Mouse (Mus musculus) heart, postnatal 0 days (tissue): ENCODE measurements at regions not wholly inside any gene's neighbourhood (a gene's known extent, or its start where the extent isn't known, plus 50 kb on each side); places are given as distances from the start of the nearest gene placed in this dataset.

Source experiments
- ATAC-seq: fragments of 200-750 bp; cut with Nextera tagmentation; 2 replicates; pipeline ENCODE4 v1.8.0; 2017; ENCODE audit warnings: low read depth, moderate number of reproducible peaks, moderate library complexity; ENCODE audit not compliant: insufficient read depth
- DNase-seq: peaks from one replicate; pipeline ENCODE4 v3.0.0-alpha.2; 2016; ENCODE audit warnings: low spot score
- H3K27ac ChIP-seq: fragments of 300-500 bp; sonication (generic); 2 replicates; pipeline ENCODE4 v1.5.1; 2014; ENCODE audit warnings: low read depth, mild to moderate bottlenecking
- H3K27me3 ChIP-seq: fragments of 300-500 bp; sonication (generic); 2 replicates; pipeline ENCODE4 v1.6.1; 2014; ENCODE audit warnings: low read length, mixed read lengths; ENCODE audit not compliant: control insufficient read depth, insufficient read depth
- H3K36me3 ChIP-seq: fragments of 300-500 bp; sonication (generic); replicated peaks from 2 replicates; pipeline ENCODE4 v1.6.1; 2014; ENCODE audit warnings: low read length, mixed read lengths; ENCODE audit not compliant: control insufficient read depth, insufficient read depth
- H3K4me1 ChIP-seq: fragments of 300-500 bp; sonication (generic); 2 replicates; pipeline ENCODE4 v1.6.1; 2014; ENCODE audit warnings: antibody characterized with exemption; ENCODE audit not compliant: control insufficient read depth, insufficient read depth
- H3K4me2 ChIP-seq: fragments of 300-500 bp; sonication (generic); 2 replicates; pipeline ENCODE4 v1.6.1; 2014; ENCODE audit warnings: low read depth, mild to moderate bottlenecking, low read length, moderate library complexity
- H3K4me3 ChIP-seq: fragments of 300-500 bp; sonication (generic); 2 replicates; pipeline ENCODE4 v1.5.1; 2014; ENCODE audit warnings: low read depth, low read length
- H3K9ac ChIP-seq: fragments of 300-500 bp; sonication (generic); replicated peaks from 2 replicates; pipeline ENCODE4 v1.6.1; 2014; ENCODE audit warnings: low read depth, low read length, mixed read lengths
- H3K9me3 ChIP-seq: fragments of 300-500 bp; sonication (generic); replicated peaks from 2 replicates; pipeline ENCODE4 v1.6.1; 2016; ENCODE audit warnings: low read length; ENCODE audit not compliant: control insufficient read depth
- CTCF ChIP-seq: IDR thresholded peaks from 2 replicates; pipeline ENCODE4 v1.5.1; 2016; ENCODE audit warnings: antibody characterized with exemption, control low read depth, low read depth
- EP300 ChIP-seq: IDR thresholded peaks from 2 replicates; pipeline ENCODE4 v1.6.1; 2016; ENCODE audit warnings: antibody characterized with exemption, low read depth
- WGBS: fragments of 180-500 bp; shearing (Covaris S2); extraction: QIAGEN DNeasy Blood & Tissue Kit; methylation state at CpG from one replicate; pipeline ENCODE4 v1.1.7; 2014; 5-methylcytosine and 5-hydroxymethylcytosine counted together

GRCm38 (mm10) chrX:47622881-47623613 is 269.7 kb downstream of the Smarca1 start:
- WGBS = 70% methylated on average over 4 of the region's 4 CpGs
- TF ChIP-seq EP300 = no peak
- TF ChIP-seq CTCF = no peak
- no peak for ATAC-seq
- Histone ChIP-seq H3K4me2 (no peak overlapping the region), H3K9me3 (no peaks in the 10 kb centered on the region), H3K36me3 (no peaks in the 10 kb centered on the region), H3K27ac (no peak overlapping the region), H3K4me1 (no peaks in the 10 kb centered on the region), H3K4me3 (no peak overlapping the region), H3K9ac (no peak overlapping the region), H3K27me3 (no peaks in the 10 kb centered on the region)
- DNase-seq = no peak

DNA sequence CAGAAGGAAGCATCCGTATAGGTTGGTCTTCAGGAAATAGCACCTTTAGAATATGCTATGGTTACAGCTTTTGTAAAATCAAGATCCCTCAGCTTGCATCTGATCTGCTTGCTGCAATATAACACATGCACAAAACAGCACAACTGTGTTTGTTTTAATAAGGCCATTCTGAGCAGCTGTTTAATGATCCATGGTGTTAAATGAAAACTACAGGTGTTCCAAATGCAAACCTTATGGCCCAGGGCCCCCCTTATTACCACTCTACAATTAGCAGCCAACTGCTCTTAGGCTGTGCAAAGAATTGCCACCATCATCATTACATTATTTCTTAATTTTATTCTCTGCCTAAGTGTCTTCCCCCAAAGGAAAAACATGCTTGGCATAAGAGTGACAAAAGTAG is 280.4 kb downstream of the Smarca1 start:
- TF ChIP-seq EP300 = no peak
- no peak for ATAC-seq

More for the DNA sequence above, 280.4 kb downstream of the Smarca1 start:
- Histone ChIP-seq H3K27ac (no peak overlapping the region), H3K9ac (no peak overlapping the region), H3K4me1 (no peaks in the 10 kb centered on the region), H3K27me3 (no peaks in the 10 kb centered on the region), H3K4me3 (no peak overlapping the region), H3K9me3 (no peaks in the 10 kb centered on the region), H3K36me3 (no peaks in the 10 kb centered on the region), H3K4me2 (no peak overlapping the region)
- no peak for DNase-seq
- WGBS = 55% methylated on average over 1 of the region's 1 CpGs
